Mouse (Mus musculus): ENCODE measurements around the gene Tfap4.

DNA sequence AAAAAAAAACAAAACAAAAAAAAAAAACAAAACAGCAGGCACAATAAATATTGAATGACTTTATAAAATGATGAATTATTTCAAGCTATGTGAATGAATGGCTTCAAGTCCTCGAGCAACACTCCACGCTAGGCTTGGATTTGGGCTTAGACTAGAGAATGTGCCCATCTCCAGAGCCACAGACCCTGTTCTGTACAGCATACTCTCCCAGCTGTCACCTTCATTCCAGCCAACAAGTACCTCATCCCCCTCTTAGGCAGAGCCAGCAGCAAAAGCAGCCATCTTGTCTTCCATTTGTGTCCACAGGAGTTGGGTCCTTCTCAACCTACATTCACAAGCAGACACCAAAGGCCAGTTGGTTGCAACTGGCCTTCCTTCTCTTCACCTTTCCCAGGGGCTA, 39.8 kb downstream of the Tfap4 start:
- no peak for TF ChIP-seq CTCF (IDR thresholded peaks at IDR 0.05; ENCODE audit: low read depth)
- no peak for TF ChIP-seq EP300 (IDR thresholded peaks at IDR 0.05; ENCODE audit: low read depth)

All from liver, embryonic 14.5 days (tissue).